Mouse (Mus musculus) megakaryocyte, embryonic 14.5 days (primary cell): Measurements from ENCODE around the gene Glt6d1.

Source experiments
- FLI1 ChIP-seq: IDR thresholded peaks from 2 replicates; pipeline ENCODE4 v1.6.1; 2012; ENCODE audit warnings: low read length, inconsistent platforms, mixed read lengths
- GATA1 ChIP-seq: IDR thresholded peaks from 3 replicates; pipeline ENCODE4 v1.6.1; 2012; ENCODE audit warnings: mixed read lengths, low read length, inconsistent platforms, borderline replicate concordance

- TF ChIP-seq GATA1 (no peak), FLI1 (no peak)
Observed at GRCm38 (mm10) chr2:25865412-25865811, 49.8 kb upstream of the Glt6d1 start.
